ENCODE assay signal across 10 mouse cellular contexts in genomic region chrX:155318005-155318404, GRCm38 (mm10). TPM values are rescaled to one million over a fixed set of nuclear protein-coding genes. Genes with fewer than 3 reads are reported as not detected.
DNase-seq lines count a peak whose midpoint lies in the region; ATAC-seq and TF ChIP-seq lines count a peak whose summit lies in the region.
"Had no signal": no experiment of that assay in that cellular context is flagged by ENCODE, and none has a peak within 500 bp of the region (broad histone marks: within the 10 kb centered on the region; RNA-seq: fewer than 3 reads in every experiment).

No protein-coding gene starts in this region.

- TF ChIP-seq CTCF in G1E (IDR thresholded peaks at IDR 0.05; ENCODE audit: low read depth, low read length): peak; percentile 35; the same call in 1 of the 2 replicates

- H3K4me1 ChIP-seq in heart, embryonic 10.5 days: no peaks in the 10 kb centered on the region
- no peaks in the 10 kb centered on the region for H3K4me1 ChIP-seq in G1E (ENCODE audit: insufficient read depth, low read depth, low read length)
- H3K4me1 ChIP-seq: embryonic facial prominence, embryonic 13.5 days; limb, embryonic 15.5 days had no signal

- H3K27ac ChIP-seq in heart, embryonic 10.5 days: no peak overlapping the region
- H3K27ac ChIP-seq: embryonic facial prominence, embryonic 13.5 days; limb, embryonic 15.5 days had no signal

- 42% methylated on average over 4 of the region's 4 CpGs for WGBS in heart, embryonic 10.5 days

- H3K9me3 ChIP-seq in heart, embryonic 10.5 days: no peaks in the 10 kb centered on the region
- H3K9me3 ChIP-seq in G1E (replicated peaks): no peaks in the 10 kb centered on the region
- H3K9me3 ChIP-seq: embryonic facial prominence, embryonic 13.5 days; limb, embryonic 15.5 days had no signal

- peak; percentile 21 for DNase-seq in heart, adult 8-10 months (ENCODE audit: low spot score)
- DNase-seq in heart, embryonic 10.5 days (ENCODE audit: low spot score): no peak
- peak; percentile 3 for DNase-seq in 3134 (ENCODE audit: extremely low read depth, insufficient read length, low spot score)
- no peak for DNase-seq in G1E (ENCODE audit: low spot score)
- peak; percentile 35 for DNase-seq in hindlimb bud, embryonic 11.5 days (ENCODE audit: extremely low spot score, low read depth, low spot score)
- peak; percentile 51 for DNase-seq in mesoderm, embryonic 11.5 days (ENCODE audit: low read depth, low spot score)
- no peak for DNase-seq in urinary bladder, postnatal 4 days (ENCODE audit: low spot score in 2 of 2)

- H3K4me3 ChIP-seq in heart, embryonic 10.5 days: no peak overlapping the region
- no peak overlapping the region for H3K4me3 ChIP-seq in G1E (ENCODE audit: low read depth, low read length)
- H3K4me3 ChIP-seq: embryonic facial prominence, embryonic 13.5 days; limb, embryonic 15.5 days had no signal

- H3K36me3 ChIP-seq in heart, embryonic 10.5 days: no peaks in the 10 kb centered on the region
- H3K36me3 ChIP-seq in G1E (replicated peaks): no peaks in the 10 kb centered on the region
- H3K36me3 ChIP-seq: embryonic facial prominence, embryonic 13.5 days; limb, embryonic 15.5 days had no signal

- peak; percentile 68 for ATAC-seq in G1E (ENCODE audit: extremely low read depth, insufficient number of reproducible peaks, low FRiP score, poor library complexity, severe bottlenecking)
- ATAC-seq in common myeloid progenitor, adult 5-6 weeks (replicated peaks; ENCODE audit: low read depth, poor library complexity, severe bottlenecking): peak; percentile 91

- H3K27me3 ChIP-seq in heart, embryonic 10.5 days (ENCODE audit: insufficient read depth, poor library complexity, severe bottlenecking): no peaks in the 10 kb centered on the region
- H3K27me3 ChIP-seq in G1E (ENCODE audit: insufficient read depth, low read length): no peaks in the 10 kb centered on the region
- H3K27me3 ChIP-seq: embryonic facial prominence, embryonic 13.5 days; limb, embryonic 15.5 days had no signal

RNA-seq across cellular contexts. Expression of gene Prdx4, which starts 22.5 kb away (rescaled TPM):
- total RNA-seq in heart, adult 8-10 months (2022): 10 to 100 TPM; 20.8 to 29.0 (median 25.3) TPM
- 277 and 279 TPM in 2 replicates for polyA plus RNA-seq in heart, embryonic 10.5 days (2016; fragmentation: Nextera tagmentation; extraction: Ambion mirVana)
- 65.5 and 70.1 TPM in 2 replicates for total RNA-seq in G1E (2014; fragmentation: Nextera tagmentation)
- 164 and 180 TPM in 2 replicates for total RNA-seq in G1E (2017)
- 53.4 and 71.7 TPM in 2 replicates for polyA plus RNA-seq in G1E (2012)
- 48.8 and 55.7 TPM in 2 replicates for total RNA-seq in common myeloid progenitor, adult 5-6 weeks (2017)

RNA-seq across cellular contexts. Expression of gene Acot9, which starts 55.8 kb away (rescaled TPM):
- 10 to 100 TPM; 21.6 to 26.9 (median 24.6) TPM for total RNA-seq in heart, adult 8-10 months (2022)
- 32.4 and 34.8 TPM in 2 replicates for polyA plus RNA-seq in heart, embryonic 10.5 days (2016; fragmentation: Nextera tagmentation; extraction: Ambion mirVana)
- total RNA-seq in G1E (2014; fragmentation: Nextera tagmentation): 22.6 and 23.3 TPM in 2 replicates
- total RNA-seq in G1E (2017): 32.6 and 34.0 TPM in 2 replicates
- 1.3 and 4.5 TPM in 2 replicates for polyA plus RNA-seq in G1E (2012)
- total RNA-seq in common myeloid progenitor, adult 5-6 weeks (2017): 29.0 and 47.8 TPM in 2 replicates

Comparison
In these comparisons a context has a peak if more than half of its experiments do, and no peak if none do; other contexts are left out.
1. DNase-seq: peak in heart, adult 8-10 months (single experiment), 3134 (single experiment), hindlimb bud, embryonic 11.5 days (single experiment) and mesoderm, embryonic 11.5 days (single experiment); none in heart, embryonic 10.5 days (single experiment), G1E (single experiment) and urinary bladder, postnatal 4 days (0 of 2).